In genomic region chr2:60871001-60871400, GRCm38 (mm10) we compare ENCODE assay signal across 11 mouse cellular contexts.
A peak's percentile ranks its signal among the peaks of the same experiment; 100 is the strongest.
DNase-seq lines count a peak whose midpoint lies in the region; ATAC-seq and TF ChIP-seq lines count a peak whose summit lies in the region.
"Had no signal": no experiment of that assay in that cellular context is flagged by ENCODE, and none has a peak within 500 bp of the region (broad histone marks: within the 10 kb centered on the region; RNA-seq: fewer than 3 reads in every experiment).

No protein-coding gene starts in this region.

- WGBS in lung, postnatal 0 days, result 26% methylated on average over 5 of the region's 5 CpGs
- 29% methylated on average over 5 of the region's 5 CpGs for WGBS in heart, embryonic 16.5 days
- WGBS in stomach, embryonic 16.5 days, result 45% methylated on average over 5 of the region's 5 CpGs

- no peak for TF ChIP-seq CTCF in lung, postnatal 0 days (IDR thresholded peaks at IDR 0.05)

- ATAC-seq in lung, postnatal 0 days, result peak; percentile 18
- ATAC-seq in heart, embryonic 16.5 days (replicated peaks; ENCODE audit: extremely low read depth, insufficient read depth, low FRiP score), result no peak
- ATAC-seq in stomach, embryonic 16.5 days (ENCODE audit: insufficient read depth, low FRiP score), result 0 out of 2 replicates have a peak, but pooled peaks have one; percentile 35
- ATAC-seq: inflammation-experienced regulatory T-cells, adult 6 months had no signal

- no peaks in the 10 kb centered on the region for H3K27me3 ChIP-seq in lung, postnatal 0 days (replicated peaks; ENCODE audit: insufficient read depth, low read length)
- H3K27me3 ChIP-seq in heart, embryonic 16.5 days (ENCODE audit: control insufficient read depth, insufficient read depth, low read length), result no peaks in the 10 kb centered on the region
- H3K27me3 ChIP-seq in stomach, embryonic 16.5 days (ENCODE audit: control insufficient read depth, insufficient read depth, low read length), result no peaks in the 10 kb centered on the region
- H3K27me3 ChIP-seq: limb, embryonic 13.5 days had no signal

- peaks cover 45% of the 10 kb centered on the region; the same call in 1 of the 2 replicates for H3K4me1 ChIP-seq in lung, postnatal 0 days (ENCODE audit: insufficient read depth, low read depth, low read length)
- H3K4me1 ChIP-seq in heart, embryonic 16.5 days (ENCODE audit: control insufficient read depth, insufficient read depth, low read length), result peaks cover 78% of the 10 kb centered on the region
- H3K4me1 ChIP-seq in stomach, embryonic 16.5 days (ENCODE audit: control insufficient read depth, insufficient read depth, low read length), result peaks cover 46% of the 10 kb centered on the region

- no peaks in the 10 kb centered on the region for H3K9me3 ChIP-seq in lung, postnatal 0 days (ENCODE audit: low read length)
- no peaks in the 10 kb centered on the region for H3K9me3 ChIP-seq in heart, embryonic 16.5 days (replicated peaks; ENCODE audit: control insufficient read depth, low read length)
- no peaks in the 10 kb centered on the region for H3K9me3 ChIP-seq in stomach, embryonic 16.5 days (replicated peaks; ENCODE audit: control insufficient read depth, low read length)
- H3K9me3 ChIP-seq: limb, embryonic 13.5 days had no signal

- no peak overlapping the region for H3K9ac ChIP-seq in lung, postnatal 0 days (replicated peaks; ENCODE audit: low read depth)
- H3K9ac ChIP-seq in heart, embryonic 16.5 days (ENCODE audit: low read length), result no peak overlapping the region
- H3K9ac ChIP-seq in stomach, embryonic 16.5 days (ENCODE audit: low read length), result no peak overlapping the region
- H3K9ac ChIP-seq: limb, embryonic 13.5 days had no signal

- H3K27ac ChIP-seq in lung, postnatal 0 days (ENCODE audit: low read length), result peak overlapping the region; percentile 28; the same call in 1 of the 2 replicates
- H3K27ac ChIP-seq in heart, embryonic 16.5 days (ENCODE audit: low read length), result peak overlapping the region; percentile 55
- H3K27ac ChIP-seq in stomach, embryonic 16.5 days (ENCODE audit: low read length), result peak overlapping the region; percentile 58
- H3K27ac ChIP-seq: limb, embryonic 13.5 days had no signal

- DNase-seq in heart, adult 11 months, result peak; percentile 90
- no peak for DNase-seq in heart, adult 9 months (ENCODE audit: low spot score in 2 of 2)
- DNase-seq in lung, postnatal 0 days (ENCODE audit: low spot score), result peak; percentile 48
- DNase-seq in lung, postnatal 14 days, result no peak
- no peak for DNase-seq in layer of hippocampus, postnatal 10 days (ENCODE audit: low spot score in 2 of 2)
- no peak for DNase-seq in spleen, postnatal 4 days (ENCODE audit: low spot score in 2 of 2)
- DNase-seq: cerebellum, postnatal 36 days had no signal

- TF ChIP-seq EP300 in lung, postnatal 0 days (IDR thresholded peaks at IDR 0.05), result no peak

- H3K36me3 ChIP-seq in lung, postnatal 0 days (ENCODE audit: insufficient read depth, low read length), result no peaks in the 10 kb centered on the region
- no peaks in the 10 kb centered on the region for H3K36me3 ChIP-seq in heart, embryonic 16.5 days (ENCODE audit: control insufficient read depth, insufficient read depth)
- H3K36me3 ChIP-seq in stomach, embryonic 16.5 days (ENCODE audit: control insufficient read depth, insufficient read depth, low read length), result no peaks in the 10 kb centered on the region
- H3K36me3 ChIP-seq: limb, embryonic 13.5 days had no signal

- H3K4me2 ChIP-seq in lung, postnatal 0 days (replicated peaks; ENCODE audit: low read depth, low read length), result no peak overlapping the region
- H3K4me2 ChIP-seq in heart, embryonic 16.5 days (ENCODE audit: low read depth, low read length), result peak overlapping the region; percentile 6; the same call in 1 of the 2 replicates
- H3K4me2 ChIP-seq in stomach, embryonic 16.5 days (ENCODE audit: low read depth, low read length), result no peak overlapping the region
- H3K4me2 ChIP-seq: limb, embryonic 13.5 days had no signal

- no peak overlapping the region for H3K4me3 ChIP-seq in lung, postnatal 0 days (ENCODE audit: low read depth, low read length)
- no peak overlapping the region for H3K4me3 ChIP-seq in heart, embryonic 16.5 days (ENCODE audit: low read length)
- no peak overlapping the region for H3K4me3 ChIP-seq in stomach, embryonic 16.5 days (replicated peaks; ENCODE audit: low read length)
- H3K4me3 ChIP-seq: limb, embryonic 13.5 days had no signal

Comparison
In these comparisons a context has a peak if more than half of its experiments do, and no peak if none do; other contexts are left out.
1. DNase-seq: peak in heart, adult 11 months (single experiment) and lung, postnatal 0 days (single experiment); none in heart, adult 9 months (0 of 2), lung, postnatal 14 days (single experiment), layer of hippocampus, postnatal 10 days (0 of 2) and spleen, postnatal 4 days (0 of 2).
2. Peak in every context shown above with its lines, with median percentiles within 50 percentile points of each other: H3K27ac ChIP-seq.